Mouse (Mus musculus) midbrain, postnatal 0 days (tissue): ENCODE data around the gene Dcaf5. TPM values are rescaled to one million over a fixed set of nuclear protein-coding genes. Genes with fewer than 3 reads are reported as not detected.

Experiments used
- ATAC-seq: fragments of 200-750 bp; cut with Nextera tagmentation; 2 replicates; pipeline ENCODE4 v1.8.0; 2017; ENCODE audit warnings: moderate number of reproducible peaks, mild to moderate bottlenecking, moderate TSS enrichment, moderate library complexity; ENCODE audit not compliant: low FRiP score
- DNase-seq: peaks from one replicate; pipeline ENCODE4 v3.0.0-alpha.2; 2015; ENCODE audit warnings: low spot score
- H3K27ac ChIP-seq: fragments of 300-500 bp; sonication (generic); 2 replicates; pipeline ENCODE4 v1.5.1; 2014; ENCODE audit warnings: low read depth, mild to moderate bottlenecking, low read length, mixed read lengths
- H3K27me3 ChIP-seq: fragments of 300-500 bp; sonication (generic); 2 replicates; pipeline ENCODE4 v1.6.1; 2014; ENCODE audit warnings: low read length, control low read depth, mixed read lengths; ENCODE audit not compliant: insufficient read depth
- H3K36me3 ChIP-seq: fragments of 300-500 bp; sonication (generic); 2 replicates; pipeline ENCODE4 v1.6.1; 2014; ENCODE audit warnings: low read length, control low read depth, mixed read lengths; ENCODE audit not compliant: insufficient read depth
- H3K4me1 ChIP-seq: fragments of 300-500 bp; sonication (generic); 2 replicates; pipeline ENCODE4 v1.6.1; 2014; ENCODE audit warnings: mild to moderate bottlenecking, control low read depth, antibody characterized with exemption, low read length, mixed read lengths; ENCODE audit not compliant: insufficient read depth
- H3K4me2 ChIP-seq: fragments of 300-500 bp; sonication (generic); 2 replicates; pipeline ENCODE4 v1.6.1; 2014; ENCODE audit warnings: low read depth, mild to moderate bottlenecking, low read length, mixed read lengths; ENCODE audit not compliant: poor library complexity, severe bottlenecking
- H3K4me3 ChIP-seq: fragments of 300-500 bp; sonication (generic); 2 replicates; pipeline ENCODE4 v1.5.1; 2014; ENCODE audit warnings: low read depth, mild to moderate bottlenecking, low read length, moderate library complexity
- H3K9ac ChIP-seq: fragments of 300-500 bp; sonication (generic); replicated peaks from 2 replicates; pipeline ENCODE4 v1.6.1; 2014; ENCODE audit warnings: mild to moderate bottlenecking, low read length, moderate library complexity, mixed read lengths; ENCODE audit not compliant: poor library complexity, severe bottlenecking
- H3K9me3 ChIP-seq: fragments of 300-500 bp; sonication (generic); 2 replicates; pipeline ENCODE4 v1.6.1; 2016; ENCODE audit warnings: low read length, control low read depth
- CTCF ChIP-seq: IDR thresholded peaks from 2 replicates; pipeline ENCODE4 v1.5.1; 2016; ENCODE audit warnings: antibody characterized with exemption, mild to moderate bottlenecking
- WGBS: fragments of 180-500 bp; shearing (Covaris S2); extraction: QIAGEN DNeasy Blood & Tissue Kit; methylation state at CpG from one replicate; pipeline ENCODE4 v1.1.7; 2014; 5-methylcytosine and 5-hydroxymethylcytosine counted together
- polyA plus RNA-seq: library from polyadenylated mRNA; unstranded; fragments of >200 nt; fragmentation: Nextera tagmentation; extraction: Ambion mirVana; gene quantifications from 2 replicates; pipeline ENCODE4 v1.2.1, GENCODE M21; 2015
- total RNA-seq: library from RNA; depleted of rRNA; stranded (reverse); fragments of >200 nt; gene quantifications from 2 replicates; pipeline ENCODE4 v1.2.3, GENCODE M21; 2014

Gene Dcaf5
- total and polyA plus RNA-seq, 2 experiments from 2014 or later = 17.6 to 97.6 TPM

GRCm38 (mm10) chr12:80331634-80332033 lies 104.8 kb downstream of the Dcaf5 start:
- no peak overlapping the region for H3K9ac ChIP-seq
- H3K4me3 ChIP-seq = no peak overlapping the region
- no peak for ATAC-seq
- H3K4me1 ChIP-seq = no peaks in the 10 kb centered on the region
- H3K4me2 ChIP-seq = no peak overlapping the region
- 0 out of 2 replicates have a peak, but pooled peaks cover 3% of the 10 kb centered on the region for H3K36me3 ChIP-seq
- H3K9me3 ChIP-seq = no peaks in the 10 kb centered on the region
- no peak for DNase-seq
- no peak for TF ChIP-seq CTCF
- no peaks in the 10 kb centered on the region for H3K27me3 ChIP-seq
- no peak overlapping the region for H3K27ac ChIP-seq
- WGBS = 25% methylated on average over 2 of the region's 2 CpGs

- H3K4me1 ChIP-seq = no peaks in the 10 kb centered on the region
- H3K36me3 ChIP-seq = 0 out of 2 replicates have a peak, but pooled peaks cover 3% of the 10 kb centered on the region
- H3K4me2 ChIP-seq = no peak overlapping the region
- DNase-seq (no peak), ATAC-seq (no peak)
- no peak overlapping the region for H3K9ac ChIP-seq
- no peak for TF ChIP-seq CTCF
- H3K27me3 ChIP-seq = no peaks in the 10 kb centered on the region
- H3K9me3 ChIP-seq = no peaks in the 10 kb centered on the region
- H3K27ac ChIP-seq = no peak overlapping the region
- no peak overlapping the region for H3K4me3 ChIP-seq
- 67% methylated on average over 8 of the region's 8 CpGs for WGBS
These were observed 105.6 kb downstream of the Dcaf5 start for GRCm38 (mm10) chr12:80330819-80331218.

GRCm38 (mm10) chr12:80329641-80330040 lies 106.8 kb downstream of the Dcaf5 start:
- 62% methylated on average over 2 of the region's 2 CpGs for WGBS
- Histone ChIP-seq H3K27ac (no peak overlapping the region), H3K4me1 (no peaks in the 10 kb centered on the region), H3K4me2 (no peak overlapping the region), H3K27me3 (no peaks in the 10 kb centered on the region), H3K4me3 (no peak overlapping the region), H3K9me3 (no peaks in the 10 kb centered on the region), H3K36me3 (no peaks in the 10 kb centered on the region), H3K9ac (no peak overlapping the region)
- no peak for DNase-seq
- no peak for TF ChIP-seq CTCF
- no peak for ATAC-seq

GRCm38 (mm10) chr12:80326047-80326446 lies 110.4 kb downstream of the Dcaf5 start:
- Histone ChIP-seq H3K4me2 (no peak overlapping the region), H3K9me3 (no peaks in the 10 kb centered on the region), H3K4me1 (no peaks in the 10 kb centered on the region), H3K36me3 (no peaks in the 10 kb centered on the region), H3K9ac (no peak overlapping the region), H3K27ac (no peak overlapping the region), H3K27me3 (no peaks in the 10 kb centered on the region), H3K4me3 (no peak overlapping the region)
- ATAC-seq (no peak), DNase-seq (no peak)
- TF ChIP-seq CTCF = no peak

- no peak for TF ChIP-seq CTCF
- WGBS = 75% methylated on average over 1 of the region's 1 CpGs
- no peaks in the 10 kb centered on the region for H3K36me3 ChIP-seq
- H3K4me2 ChIP-seq = no peak overlapping the region
- H3K27ac ChIP-seq = no peak overlapping the region
- no peak overlapping the region for H3K4me3 ChIP-seq
- DNase-seq (no peak), ATAC-seq (no peak)
- no peaks in the 10 kb centered on the region for H3K9me3 ChIP-seq
- no peak overlapping the region for H3K9ac ChIP-seq
- no peaks in the 10 kb centered on the region for H3K27me3 ChIP-seq
- no peaks in the 10 kb centered on the region for H3K4me1 ChIP-seq
These were observed 111.6 kb downstream of the Dcaf5 start for GRCm38 (mm10) chr12:80324785-80325131.

GRCm38 (mm10) chr12:80324051-80324784 lies 112.2 kb downstream of the Dcaf5 start:
- H3K36me3 ChIP-seq = no peaks in the 10 kb centered on the region
- H3K27me3 ChIP-seq = no peaks in the 10 kb centered on the region
- H3K9ac ChIP-seq = no peak overlapping the region
- DNase-seq = no peak
- no peak for ATAC-seq
- H3K4me3 ChIP-seq = no peak overlapping the region
- H3K27ac ChIP-seq = no peak overlapping the region
- H3K9me3 ChIP-seq = no peaks in the 10 kb centered on the region
- TF ChIP-seq CTCF = no peak
- no peak overlapping the region for H3K4me2 ChIP-seq
- H3K4me1 ChIP-seq = no peaks in the 10 kb centered on the region
- WGBS = 82% methylated on average over 9 of the region's 9 CpGs
